Mouse (Mus musculus) monocyte, adult 59 days (primary cell): ENCODE results near the gene Gm13539. TPM values are rescaled to one million over a fixed set of nuclear protein-coding genes. Genes with fewer than 3 reads are reported as not detected.

Experiments used
- total RNA-seq, 2 experiments: library from RNA; stranded (reverse); gene quantifications; one replicate each; pipeline ENCODE4 v1.2.4; 2023

The Gm13539 gene
- total RNA-seq: not detected

DNA sequence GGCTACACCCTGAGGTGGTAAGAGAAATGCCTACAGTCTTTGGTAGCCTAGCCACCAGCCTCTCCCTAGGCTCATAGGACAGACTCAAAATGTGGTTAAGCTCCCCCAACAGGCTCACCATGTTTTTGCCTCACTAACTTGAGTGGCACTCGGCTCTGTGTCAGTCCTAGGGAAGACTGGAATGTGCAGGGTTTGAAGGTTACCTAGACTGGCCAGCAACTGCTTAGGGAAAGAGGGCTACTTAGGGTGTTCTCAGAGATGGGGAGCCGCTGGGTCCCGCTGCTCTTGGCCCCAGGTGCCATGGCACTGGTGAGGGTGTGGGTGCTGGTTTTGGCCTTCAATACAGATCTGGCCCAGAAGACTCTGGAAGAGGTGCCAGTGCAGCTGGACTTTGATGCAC lies at the start of gene Gm13539:
Gene Gm13539, plus strand, starts transcription at position 301 of the 400 bp plus-strand sequence.

DNA sequence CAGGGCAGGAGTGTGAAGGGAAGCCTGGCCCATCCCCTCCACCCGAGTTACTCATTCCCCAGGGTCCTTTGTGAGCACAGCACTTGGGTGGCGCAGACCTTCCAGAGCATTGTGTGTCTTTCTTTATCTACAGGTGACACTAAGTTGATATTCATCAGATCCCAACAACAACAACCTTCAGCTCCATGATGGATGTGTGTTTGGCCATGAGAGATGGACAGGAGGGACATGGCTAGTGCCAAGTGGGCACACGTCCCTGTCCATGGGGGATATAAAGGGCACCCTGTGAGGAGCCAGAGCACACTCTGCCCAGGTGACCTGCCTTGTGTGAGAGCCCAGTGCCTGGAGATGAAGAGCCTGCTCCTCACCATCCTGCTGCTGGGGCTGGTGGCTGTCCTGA lies 45.3 kb upstream of the Gm13539 start, which contains the start of gene Obp2b:
Gene Obp2b, plus strand, starts transcription at position 301 of the 400 bp plus-strand sequence.

DNA sequence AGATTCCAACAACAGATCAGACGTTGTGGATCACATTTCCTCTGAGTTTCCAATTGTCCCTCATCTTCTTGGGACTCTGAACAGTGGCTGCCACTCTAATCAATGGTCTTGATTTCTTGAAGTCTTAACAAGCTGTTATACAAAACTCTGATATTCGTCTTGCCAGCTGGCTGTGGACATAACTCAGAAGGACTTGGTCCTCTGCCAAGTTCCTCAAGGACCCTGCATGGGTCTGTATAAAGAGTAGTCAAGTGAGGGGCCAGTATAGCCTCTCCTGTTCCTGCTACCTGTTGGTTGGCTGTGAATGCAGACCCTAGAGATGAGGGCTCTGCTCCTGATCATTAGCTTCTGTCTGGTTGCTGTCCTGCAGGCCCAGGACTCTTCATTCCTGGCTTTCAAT lies 16.8 kb upstream of the Gm13539 start, which contains the start of gene Lcn3:
Gene Lcn3, plus strand, starts transcription at position 301 of the 400 bp plus-strand sequence.

DNA sequence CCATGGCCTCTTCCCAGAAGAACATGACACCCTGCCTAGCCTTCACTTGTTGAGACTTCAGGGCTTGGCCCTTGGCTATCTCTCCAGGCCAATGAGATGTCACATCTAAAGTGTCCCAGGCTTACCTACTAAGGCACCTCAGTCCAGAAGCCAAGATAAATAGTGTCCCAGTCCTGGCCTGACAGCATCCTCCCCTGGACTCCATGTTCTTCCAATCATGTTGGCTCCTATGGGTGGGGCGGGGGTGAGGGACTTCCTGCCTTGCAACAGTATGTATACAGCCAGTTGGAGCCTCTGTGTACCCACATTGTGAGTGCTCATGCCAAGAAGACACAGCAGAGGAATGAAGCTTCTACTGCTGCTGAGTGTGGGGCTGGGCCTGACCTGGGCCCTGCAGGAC lies 5.3 kb upstream of the Gm13539 start, which contains the start of gene Lcn11:
Gene Lcn11, plus strand, starts transcription at position 301 of the 400 bp plus-strand sequence.

DNA sequence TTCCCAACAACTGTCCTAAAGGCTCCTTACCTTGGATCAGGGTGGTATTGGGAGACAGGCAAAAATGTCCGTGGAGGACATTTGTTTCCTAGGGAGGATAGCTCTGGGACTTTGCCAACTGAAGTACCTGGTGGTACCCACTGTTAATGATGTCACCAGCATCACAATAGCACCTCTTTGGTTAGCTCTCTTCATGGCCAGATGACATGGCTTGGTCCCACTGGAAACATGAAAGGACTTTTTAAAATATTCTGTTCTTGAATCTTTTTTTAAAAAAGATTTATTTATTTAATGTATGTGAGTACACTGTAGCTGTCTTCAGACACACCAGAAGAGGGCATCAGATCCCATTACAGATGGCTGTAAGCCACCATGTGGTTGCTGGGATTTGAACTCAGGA lies 33.7 kb downstream of the Gm13539 start, which contains the start of gene Glt6d1:
Gene Glt6d1, minus strand, starts transcription at position 101 of the 400 bp plus-strand sequence.

DNA sequence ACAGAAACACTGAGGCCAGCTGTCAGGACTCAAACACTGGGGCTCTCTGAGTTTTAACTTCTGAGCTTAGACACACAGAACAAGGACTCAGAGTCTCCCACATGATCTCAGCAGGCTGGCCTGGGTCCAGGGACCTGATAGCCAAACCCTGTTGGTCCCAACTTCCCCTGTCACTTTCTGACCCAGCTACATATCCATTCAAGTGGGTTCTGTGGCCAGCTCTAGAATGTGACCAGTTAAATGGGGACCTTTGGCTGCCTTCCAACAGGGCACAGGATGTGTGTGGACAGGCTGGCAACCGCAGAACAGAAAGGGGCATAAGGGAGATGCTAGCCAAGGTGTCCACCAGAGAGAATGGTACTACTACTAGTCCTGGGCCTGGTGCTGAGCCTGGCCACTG lies 40.7 kb downstream of the Gm13539 start, which contains the start of gene Lcn9:
Gene Lcn9, plus strand, starts transcription at position 348 of the 400 bp plus-strand sequence.

Other genes starting within 250 kb of the Gm13539 start
- gene Traf2, start 235.3 kb upstream of the Gm13539 start, total RNA-seq: 10 to 100 TPM; 26.9 to 27.7 TPM
- gene Edf1, start 224.4 kb upstream of the Gm13539 start, total RNA-seq: 100 to 1,000 TPM; 117 to 141 TPM
- 1 to 10 TPM; 1.4 to 1.7 TPM for gene Mamdc4, start 207.4 kb upstream of the Gm13539 start, total RNA-seq
- 1 to 10 TPM; 6.0 to 7.4 TPM for gene Phpt1, start 207.0 kb upstream of the Gm13539 start, total RNA-seq
- 1 to 10 TPM; 2.2 to 3.5 TPM for gene Ajm1, start 200.5 kb upstream of the Gm13539 start, total RNA-seq
- 10 to 100 TPM; 72.6 to 82.4 TPM for gene Rabl6, start 173.7 kb upstream of the Gm13539 start, total RNA-seq
- not detected for gene Ccdc183, start 164.6 kb upstream of the Gm13539 start, total RNA-seq
- gene Tmem141, start 160.3 kb upstream of the Gm13539 start, total RNA-seq: 10 to 100 TPM; 21.2 to 22.8 TPM
- gene Fcna, start 154.2 kb upstream of the Gm13539 start, total RNA-seq: 100 to 1,000 TPM; 205 to 232 TPM
- gene Lcn8, start 129.1 kb upstream of the Gm13539 start, total RNA-seq: not detected
- not detected for gene Lcn5, start 124.3 kb upstream of the Gm13539 start, total RNA-seq
- not detected for gene Lcn6, start 105.5 kb upstream of the Gm13539 start, total RNA-seq
- gene Lcn10, start 99.5 kb upstream of the Gm13539 start, total RNA-seq: not detected
- gene Obp2a, start 82.2 kb upstream of the Gm13539 start, total RNA-seq: not detected
- 10 to 100 TPM; 15.9 to 20.1 TPM for gene Bmyc, start 75.5 kb upstream of the Gm13539 start, total RNA-seq
- gene Obp2b, start 45.2 kb upstream of the Gm13539 start, total RNA-seq: not detected
- gene Lcn3, start 16.7 kb upstream of the Gm13539 start, total RNA-seq: not detected
- gene Lcn11, start 5.2 kb upstream of the Gm13539 start, total RNA-seq: not detected
- gene Glt6d1, start 33.6 kb downstream of the Gm13539 start, total RNA-seq: not detected
- gene Lcn9, start 40.9 kb downstream of the Gm13539 start, total RNA-seq: not detected
- not detected for gene Sohlh1, start 65.0 kb downstream of the Gm13539 start, total RNA-seq
- not detected for gene Kcnt1, start 81.5 kb downstream of the Gm13539 start, total RNA-seq
- 10 to 100 TPM; 12.0 to 16.6 TPM for gene Camsap1, start 201.0 kb downstream of the Gm13539 start, total RNA-seq
- gene Ubac1, start 239.5 kb downstream of the Gm13539 start, total RNA-seq: 10 to 100 TPM; 18.8 to 23.9 TPM